Mouse (Mus musculus) midbrain, postnatal 0 days (tissue): ENCODE data around the gene Pias4. TPM values are rescaled to one million over a fixed set of nuclear protein-coding genes. Genes with fewer than 3 reads are reported as not detected.
"Not testable (repeated sequence)": the region's sequence is repeated elsewhere in the genome, so short reads cannot be mapped to it uniquely, and the experiment has no call there.

Source experiments
- ATAC-seq: fragments of 200-750 bp; cut with Nextera tagmentation; 2 replicates; pipeline ENCODE4 v1.8.0; 2017; ENCODE audit warnings: moderate number of reproducible peaks, mild to moderate bottlenecking, moderate TSS enrichment, moderate library complexity; ENCODE audit not compliant: low FRiP score
- DNase-seq: peaks from one replicate; pipeline ENCODE4 v3.0.0-alpha.2; 2015; ENCODE audit warnings: low spot score
- H3K27ac ChIP-seq: fragments of 300-500 bp; sonication (generic); 2 replicates; pipeline ENCODE4 v1.5.1; 2014; ENCODE audit warnings: low read depth, mild to moderate bottlenecking, low read length, mixed read lengths
- H3K27me3 ChIP-seq: fragments of 300-500 bp; sonication (generic); 2 replicates; pipeline ENCODE4 v1.6.1; 2014; ENCODE audit warnings: low read length, control low read depth, mixed read lengths; ENCODE audit not compliant: insufficient read depth
- H3K36me3 ChIP-seq: fragments of 300-500 bp; sonication (generic); 2 replicates; pipeline ENCODE4 v1.6.1; 2014; ENCODE audit warnings: low read length, control low read depth, mixed read lengths; ENCODE audit not compliant: insufficient read depth
- H3K4me1 ChIP-seq: fragments of 300-500 bp; sonication (generic); 2 replicates; pipeline ENCODE4 v1.6.1; 2014; ENCODE audit warnings: mild to moderate bottlenecking, control low read depth, antibody characterized with exemption, low read length, mixed read lengths; ENCODE audit not compliant: insufficient read depth
- H3K4me2 ChIP-seq: fragments of 300-500 bp; sonication (generic); 2 replicates; pipeline ENCODE4 v1.6.1; 2014; ENCODE audit warnings: low read depth, mild to moderate bottlenecking, low read length, mixed read lengths; ENCODE audit not compliant: poor library complexity, severe bottlenecking
- H3K4me3 ChIP-seq: fragments of 300-500 bp; sonication (generic); 2 replicates; pipeline ENCODE4 v1.5.1; 2014; ENCODE audit warnings: low read depth, mild to moderate bottlenecking, low read length, moderate library complexity
- H3K9ac ChIP-seq: fragments of 300-500 bp; sonication (generic); replicated peaks from 2 replicates; pipeline ENCODE4 v1.6.1; 2014; ENCODE audit warnings: mild to moderate bottlenecking, low read length, moderate library complexity, mixed read lengths; ENCODE audit not compliant: poor library complexity, severe bottlenecking
- H3K9me3 ChIP-seq: fragments of 300-500 bp; sonication (generic); 2 replicates; pipeline ENCODE4 v1.6.1; 2016; ENCODE audit warnings: low read length, control low read depth
- CTCF ChIP-seq: IDR thresholded peaks from 2 replicates; pipeline ENCODE4 v1.5.1; 2016; ENCODE audit warnings: antibody characterized with exemption, mild to moderate bottlenecking
- WGBS: fragments of 180-500 bp; shearing (Covaris S2); extraction: QIAGEN DNeasy Blood & Tissue Kit; methylation state at CpG from one replicate; pipeline ENCODE4 v1.1.7; 2014; 5-methylcytosine and 5-hydroxymethylcytosine counted together
- polyA plus RNA-seq: library from polyadenylated mRNA; unstranded; fragments of >200 nt; fragmentation: Nextera tagmentation; extraction: Ambion mirVana; gene quantifications from 2 replicates; pipeline ENCODE4 v1.2.1, GENCODE M21; 2015
- total RNA-seq: library from RNA; depleted of rRNA; stranded (reverse); fragments of >200 nt; gene quantifications from 2 replicates; pipeline ENCODE4 v1.2.3, GENCODE M21; 2014

Gene Pias4
- total and polyA plus RNA-seq, 2 experiments from 2014 or later = 30.1 to 38.0 TPM

DNA sequence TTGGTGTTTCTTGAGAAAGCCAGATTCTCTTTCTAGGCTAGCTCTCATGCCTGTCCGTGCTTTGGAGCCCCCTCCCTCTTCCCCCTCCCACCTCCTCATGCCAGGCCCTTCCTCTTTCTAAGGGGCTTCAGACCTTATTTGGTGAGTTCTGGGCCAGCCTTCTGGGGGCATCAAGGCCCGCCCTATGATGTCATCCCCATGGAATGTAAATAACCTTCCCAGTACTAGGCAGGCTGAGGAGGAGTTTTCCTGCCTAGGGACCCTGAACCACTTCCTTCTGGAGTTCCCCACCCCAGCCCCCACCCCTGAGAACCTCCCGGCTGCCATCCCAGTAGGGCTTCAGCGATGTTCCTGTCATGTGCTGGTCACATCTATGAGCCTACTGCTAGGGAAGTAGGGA is 17.0 kb upstream of the Pias4 start:
- 69% methylated on average over 4 of the region's 4 CpGs for WGBS
- no peak overlapping the region for H3K4me3 ChIP-seq
- H3K4me2 ChIP-seq = no peak overlapping the region
- H3K27ac ChIP-seq = no peak overlapping the region
- DNase-seq (no peak), ATAC-seq (no peak)
- H3K4me1 ChIP-seq = peaks cover 3% of the 10 kb centered on the region; the same call in 1 of the 2 replicates
- no peak for TF ChIP-seq CTCF
- no peak overlapping the region for H3K9ac ChIP-seq
- no peaks in the 10 kb centered on the region for H3K27me3 ChIP-seq
- no peaks in the 10 kb centered on the region for H3K9me3 ChIP-seq
- H3K36me3 ChIP-seq = peaks cover 33% of the 10 kb centered on the region

DNA sequence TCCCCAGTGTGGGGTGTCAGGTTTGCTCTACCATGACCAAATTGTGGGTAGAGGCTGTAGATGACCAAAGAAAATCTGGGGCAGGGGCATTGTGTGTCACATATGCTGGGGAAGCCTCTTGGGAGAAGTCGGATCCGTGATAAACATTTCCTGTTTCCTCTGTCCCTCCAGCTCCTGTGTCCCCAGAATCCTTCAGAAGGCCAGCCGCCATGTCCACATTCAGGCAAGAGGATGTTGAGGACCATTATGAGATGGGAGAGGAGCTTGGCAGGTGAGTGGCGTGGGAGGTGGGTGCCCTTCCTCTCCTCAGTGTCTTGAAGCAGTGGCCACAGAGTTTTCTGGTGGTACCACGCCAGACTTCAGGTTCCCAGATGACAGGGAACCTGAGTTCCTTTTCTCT is 16.1 kb upstream of the Pias4 start, which contains the start of gene 4930442H23Rik:
Gene 4930442H23Rik, minus strand, starts transcription at position 45 of the 400 bp plus-strand sequence.
- peak within 1 kb of the TSS; percentile 56 for H3K4me3 ChIP-seq
- ATAC-seq = no peak
- H3K9me3 ChIP-seq = no peaks in the 10 kb centered on the region
- H3K27me3 ChIP-seq = no peaks in the 10 kb centered on the region
- H3K36me3 ChIP-seq = peaks cover 42% of the 10 kb centered on the region
- H3K4me1 ChIP-seq = peaks cover 3% of the 10 kb centered on the region; the same call in 1 of the 2 replicates
- peak within 1 kb of the TSS; percentile 88 for H3K27ac ChIP-seq
- WGBS = 83% methylated on average over 5 of the region's 5 CpGs
- peak within 1 kb of the TSS; percentile 71 for H3K9ac ChIP-seq
- H3K4me2 ChIP-seq = peak within 1 kb of the TSS; percentile 54
- TF ChIP-seq CTCF = no peak
- DNase-seq = no peak

DNA sequence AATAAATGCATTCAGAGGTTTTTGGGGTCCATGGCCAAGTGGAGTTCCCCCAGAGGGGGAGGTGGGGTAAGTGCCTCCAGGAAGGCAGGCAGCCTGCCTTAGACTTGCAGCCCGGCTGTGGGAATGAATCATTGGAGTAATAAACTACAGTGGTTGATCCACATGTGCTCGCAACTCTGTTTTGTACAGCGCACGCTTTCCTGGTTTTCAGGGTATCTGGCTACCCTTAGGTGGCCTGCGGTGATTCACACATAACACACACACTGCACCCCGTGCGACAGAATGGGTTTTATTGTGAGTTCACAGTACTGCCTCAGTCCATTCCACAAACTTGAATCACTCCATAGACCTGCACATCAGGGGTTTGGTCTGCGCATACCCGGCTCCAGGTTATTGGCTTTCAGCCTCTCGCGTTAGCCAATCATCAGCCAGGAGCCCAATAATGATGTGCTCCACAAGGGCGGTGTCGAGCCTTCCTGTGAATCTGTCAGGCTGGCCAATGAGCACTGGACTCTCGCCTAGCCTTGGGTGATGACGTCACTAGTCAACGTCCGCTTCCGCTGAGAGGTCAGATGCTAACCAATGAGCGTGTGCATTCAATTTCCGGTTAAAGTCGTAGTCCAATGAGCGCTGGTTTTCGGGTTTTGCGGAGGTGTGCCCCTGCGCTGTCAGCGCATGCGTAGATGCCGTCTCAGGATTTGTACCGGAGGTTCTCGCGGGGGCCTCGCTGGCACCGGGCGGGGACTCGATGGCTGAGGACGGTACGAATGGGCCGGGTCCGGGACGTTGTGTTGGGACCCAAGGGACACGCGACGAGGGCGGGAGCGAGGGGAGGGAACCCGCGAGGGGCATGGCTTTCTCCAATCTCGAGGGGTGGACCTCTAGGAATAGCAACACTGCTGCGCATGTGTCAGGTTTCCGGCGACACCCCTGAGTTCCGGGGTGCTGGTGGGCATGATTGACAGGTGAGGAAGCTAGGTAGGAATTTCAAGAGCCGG is 14.9 kb upstream of the Pias4 start, which contains the start of gene Dapk3:
Gene Dapk3, plus strand, starts transcription at position 670 of the 998 bp plus-strand sequence.
- peak; percentile 94 for ATAC-seq
- 5% methylated on average over 53 of the region's 53 CpGs for WGBS

DNA sequence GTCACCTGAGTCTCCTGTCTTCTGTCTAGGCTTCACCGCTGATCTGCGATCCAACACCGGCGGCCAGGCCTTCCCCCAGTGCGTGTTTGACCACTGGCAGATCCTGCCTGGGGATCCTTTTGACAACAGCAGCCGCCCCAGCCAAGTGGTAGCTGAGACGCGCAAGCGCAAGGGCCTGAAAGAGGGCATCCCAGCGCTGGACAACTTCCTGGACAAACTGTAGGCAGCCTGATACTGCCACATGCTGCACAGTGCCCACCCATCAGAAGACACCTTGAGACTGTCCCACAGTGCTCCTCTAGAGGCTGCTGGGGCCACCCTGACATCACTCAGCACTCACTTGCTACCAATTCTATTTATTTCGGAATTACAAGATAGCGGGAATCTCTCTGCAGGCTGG is 14.1 kb upstream of the Pias4 start:
- H3K27ac ChIP-seq, H3K9ac ChIP-seq, DNase-seq, H3K9me3 ChIP-seq, ATAC-seq, H3K4me2 ChIP-seq, H3K4me1 ChIP-seq, H3K27me3 ChIP-seq, H3K4me3 ChIP-seq: not testable (repeated sequence)
- WGBS = 78% methylated on average over 12 of the region's 12 CpGs
- H3K36me3 ChIP-seq = peaks cover 45% of the 10 kb centered on the region

More for the DNA sequence above, 14.9 kb upstream of the Pias4 start, which contains the start of gene Dapk3:
- Histone ChIP-seq H3K4me1 (peaks cover 3% of the 10 kb centered on the region; the same call in 1 of the 2 replicates), H3K36me3 (peaks cover 50% of the 10 kb centered on the region), H3K9me3 (no peaks in the 10 kb centered on the region), H3K9ac (peak within 1 kb of the TSS; percentile 71), H3K4me3 (peak within 1 kb of the TSS; percentile 56), H3K4me2 (peak within 1 kb of the TSS; percentile 54), H3K27ac (peak within 1 kb of the TSS; percentile 88), H3K27me3 (no peaks in the 10 kb centered on the region)
- peak; percentile 12; the same call in 1 of the 2 replicates for TF ChIP-seq CTCF
- DNase-seq = peak; percentile 100

DNA sequence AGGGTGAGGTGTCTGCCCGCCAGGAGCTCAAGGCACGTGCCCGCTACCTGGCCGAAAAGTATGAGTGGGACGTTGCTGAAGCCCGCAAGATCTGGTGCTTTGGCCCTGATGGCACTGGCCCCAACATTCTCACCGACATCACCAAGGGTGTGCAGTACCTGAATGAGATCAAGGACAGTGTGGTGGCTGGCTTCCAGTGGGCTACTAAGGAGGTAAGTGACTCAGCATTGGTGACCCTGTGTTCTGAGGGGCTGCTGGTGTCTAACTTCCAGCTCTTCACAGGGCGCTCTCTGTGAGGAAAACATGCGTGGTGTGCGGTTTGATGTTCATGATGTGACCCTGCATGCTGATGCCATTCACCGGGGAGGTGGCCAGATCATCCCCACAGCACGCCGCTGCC is 13.2 kb upstream of the Pias4 start:
- DNase-seq = no peak
- H3K4me1 ChIP-seq = peaks cover 3% of the 10 kb centered on the region; the same call in 1 of the 2 replicates
- H3K36me3 ChIP-seq = peaks cover 45% of the 10 kb centered on the region

More for the DNA sequence above, 13.2 kb upstream of the Pias4 start:
- Histone ChIP-seq H3K9me3 (no peaks in the 10 kb centered on the region), H3K27me3 (no peaks in the 10 kb centered on the region), H3K4me2 (no peak overlapping the region), H3K4me3 (no peak overlapping the region), H3K9ac (no peak overlapping the region), H3K27ac (no peak overlapping the region)
- WGBS = 90% methylated on average over 13 of the region's 13 CpGs
- no peak for ATAC-seq
- TF ChIP-seq CTCF = no peak
